Mouse (Mus musculus) olfactory bulb, adult 2 months (tissue): ENCODE results near the gene Rbm8a.

Experiments used
- CTCF ChIP-seq: fragments of 200-500 bp; IDR thresholded peaks from 2 replicates; pipeline ENCODE4 v1.5.1; 2012; ENCODE audit warnings: low read depth, mild to moderate bottlenecking, low read length, moderate library complexity; ENCODE audit not compliant: insufficient read depth
- POLR2A ChIP-seq: fragments of 200-500 bp; IDR thresholded peaks from 2 replicates; pipeline ENCODE4 v1.6.1; 2012; ENCODE audit warnings: mild to moderate bottlenecking, low read depth, low read length, moderate library complexity; ENCODE audit not compliant: insufficient read depth

DNA sequence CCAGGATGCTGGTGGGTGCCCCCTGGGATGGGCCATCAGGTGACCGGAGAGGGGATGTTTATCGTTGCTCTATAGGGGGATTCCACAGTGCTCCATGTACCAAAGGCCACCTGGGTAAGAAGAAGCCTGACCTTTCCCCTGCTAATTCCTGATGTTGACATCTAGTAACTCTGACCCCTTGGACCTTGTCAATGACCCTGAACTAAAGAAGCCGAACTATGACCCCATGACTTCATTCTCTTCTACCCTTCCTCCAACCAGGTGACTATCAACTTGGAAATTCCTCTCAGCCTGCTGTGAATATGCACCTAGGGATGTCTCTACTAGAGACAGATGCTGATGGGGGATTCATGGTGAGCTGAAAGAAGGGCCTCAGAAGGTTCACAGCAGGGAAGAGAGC lies 17.6 kb downstream of the Rbm8a start:
- no peak for TF ChIP-seq CTCF
- TF ChIP-seq POLR2A, result no peak
